Mouse (Mus musculus): ENCODE measurements around the gene Dip2b.

Gene Dip2b

GRCm38 (mm10) chr15:100177575-100177974 is 139.1 kb downstream of the Dip2b start:
- no peak for DNase-seq (ENCODE audit: low read depth, low spot score)

- DNase-seq (ENCODE audit: low read depth, low spot score) = no peak
These were observed 140.0 kb downstream of the Dip2b start for GRCm38 (mm10) chr15:100178487-100178886.

GRCm38 (mm10) chr15:100179685-100180084 is 141.2 kb downstream of the Dip2b start:
- no peak for DNase-seq (ENCODE audit: low read depth, low spot score)

GRCm38 (mm10) chr15:100180221-100180620 is 141.8 kb downstream of the Dip2b start:
- DNase-seq (ENCODE audit: low read depth, low spot score) = no peak

- no peak for DNase-seq (ENCODE audit: low read depth, low spot score)
These were observed 143.4 kb downstream of the Dip2b start for GRCm38 (mm10) chr15:100181841-100182240.

GRCm38 (mm10) chr15:100182526-100183280 is 144.2 kb downstream of the Dip2b start:
- no peak for DNase-seq (ENCODE audit: low read depth, low spot score)

GRCm38 (mm10) chr15:100183510-100183909 is 145.0 kb downstream of the Dip2b start:
- DNase-seq (ENCODE audit: low read depth, low spot score) = no peak

- no peak for DNase-seq (ENCODE audit: low read depth, low spot score)
These were observed 146.5 kb downstream of the Dip2b start for GRCm38 (mm10) chr15:100184821-100185496.

GRCm38 (mm10) chr15:100186234-100186633 is 147.8 kb downstream of the Dip2b start:
- DNase-seq (ENCODE audit: low read depth, low spot score) = no peak

- no peak for DNase-seq (ENCODE audit: low read depth, low spot score)
These were observed 148.6 kb downstream of the Dip2b start for GRCm38 (mm10) chr15:100186882-100187672.

- peak; percentile 18 for DNase-seq (ENCODE audit: low read depth, low spot score)
These were observed 150.1 kb downstream of the Dip2b start for GRCm38 (mm10) chr15:100188542-100188941.

- DNase-seq (ENCODE audit: low read depth, low spot score) = no peak
These were observed 150.5 kb downstream of the Dip2b start for GRCm38 (mm10) chr15:100188962-100189404.

- DNase-seq (ENCODE audit: low read depth, low spot score) = no peak
These were observed 151.6 kb downstream of the Dip2b start for GRCm38 (mm10) chr15:100190083-100190482.

GRCm38 (mm10) chr15:100198983-100199745 is 160.7 kb downstream of the Dip2b start:
- no peak for DNase-seq (ENCODE audit: low read depth, low spot score)

GRCm38 (mm10) chr15:100199790-100200189 is 161.3 kb downstream of the Dip2b start:
- no peak for DNase-seq (ENCODE audit: low read depth, low spot score)

GRCm38 (mm10) chr15:100201806-100202205 is 163.3 kb downstream of the Dip2b start:
- no peak for DNase-seq (ENCODE audit: low read depth, low spot score)

- no peak for DNase-seq (ENCODE audit: low read depth, low spot score)
These were observed 164.1 kb downstream of the Dip2b start for GRCm38 (mm10) chr15:100202431-100203015.

- no peak for DNase-seq (ENCODE audit: low read depth, low spot score)
These were observed 166.1 kb downstream of the Dip2b start for GRCm38 (mm10) chr15:100204574-100204973.

- DNase-seq (ENCODE audit: low read depth, low spot score) = no peak
These were observed 171.5 kb downstream of the Dip2b start for GRCm38 (mm10) chr15:100210013-100210412.

GRCm38 (mm10) chr15:100213339-100213738 is 174.9 kb downstream of the Dip2b start:
- no peak for DNase-seq (ENCODE audit: low read depth, low spot score)

GRCm38 (mm10) chr15:100215092-100215491 is 176.6 kb downstream of the Dip2b start:
- no peak for DNase-seq (ENCODE audit: low read depth, low spot score)

Data from forelimb bud, embryonic 11.5 days (tissue).